Mouse (Mus musculus) stomach, postnatal 0 days (tissue): ENCODE measurements at regions not wholly inside any gene's neighbourhood (a gene's known extent, or its start where the extent isn't known, plus 50 kb on each side); places are given as distances from the start of the nearest gene placed in this dataset.

ENCODE experiments used
- ATAC-seq: fragments of 200-750 bp; cut with Nextera tagmentation; 2 replicates; pipeline ENCODE4 v1.8.0; 2017; ENCODE audit not compliant: low FRiP score, low TSS enrichment
- DNase-seq: peaks from one replicate; pipeline ENCODE4 v3.0.0-alpha.2; 2016; ENCODE audit warnings: low spot score
- H3K27ac ChIP-seq: fragments of 300-500 bp; sonication (generic); replicated peaks from 2 replicates; pipeline ENCODE4 v1.5.1; 2014; ENCODE audit warnings: mild to moderate bottlenecking, control low read depth
- H3K27me3 ChIP-seq: fragments of 300-500 bp; sonication (generic); 2 replicates; pipeline ENCODE4 v1.6.1; 2014; ENCODE audit warnings: low read length; ENCODE audit not compliant: control insufficient read depth, insufficient read depth
- H3K36me3 ChIP-seq: fragments of 300-500 bp; sonication (generic); 2 replicates; pipeline ENCODE4 v1.6.1; 2014; ENCODE audit warnings: low read length, mixed read lengths; ENCODE audit not compliant: control insufficient read depth, insufficient read depth
- H3K4me1 ChIP-seq: fragments of 300-500 bp; sonication (generic); replicated peaks from 2 replicates; pipeline ENCODE4 v1.6.1; 2014; ENCODE audit warnings: antibody characterized with exemption; ENCODE audit not compliant: control insufficient read depth, insufficient read depth
- H3K4me2 ChIP-seq: fragments of 300-500 bp; sonication (generic); replicated peaks from 2 replicates; pipeline ENCODE4 v1.6.1; 2014; ENCODE audit warnings: low read depth, mild to moderate bottlenecking, control low read depth, moderate library complexity
- H3K4me3 ChIP-seq: fragments of 300-500 bp; sonication (generic); 2 replicates; pipeline ENCODE4 v1.5.1; 2014; ENCODE audit warnings: low read depth, low read length, control low read depth
- H3K9ac ChIP-seq: fragments of 300-500 bp; sonication (generic); 2 replicates; pipeline ENCODE4 v1.6.1; 2014; ENCODE audit warnings: mild to moderate bottlenecking, low read length, control low read depth, mixed read lengths
- H3K9me3 ChIP-seq: fragments of 300-500 bp; sonication (generic); 2 replicates; pipeline ENCODE4 v1.6.1; 2016; ENCODE audit warnings: low read length; ENCODE audit not compliant: control insufficient read depth
- CTCF ChIP-seq: IDR thresholded peaks from 2 replicates; pipeline ENCODE4 v1.5.1; 2016; ENCODE audit warnings: antibody characterized with exemption, low read depth, mild to moderate bottlenecking, moderate library complexity
- EP300 ChIP-seq: optimal IDR thresholded peaks from 2 replicates; pipeline ENCODE3; 2016; ENCODE audit warnings: antibody characterized with exemption
- WGBS: fragments of 180-500 bp; shearing (Covaris S2); extraction: QIAGEN DNeasy Blood & Tissue Kit; methylation state at CpG from one replicate; pipeline ENCODE4 v1.1.7; 2014; 5-methylcytosine and 5-hydroxymethylcytosine counted together

- H3K4me2 ChIP-seq, result no peak overlapping the region
- ATAC-seq (no peak), DNase-seq (no peak)
- no peak overlapping the region for H3K4me3 ChIP-seq
- WGBS, result 87% methylated on average over 6 of the region's 6 CpGs
- no peaks in the 10 kb centered on the region for H3K9me3 ChIP-seq
- no peak overlapping the region for H3K9ac ChIP-seq
- TF ChIP-seq CTCF (no peak), EP300 (no peak)
- no peaks in the 10 kb centered on the region for H3K27me3 ChIP-seq
- no peaks in the 10 kb centered on the region for H3K36me3 ChIP-seq
- H3K27ac ChIP-seq, result no peak overlapping the region
- H3K4me1 ChIP-seq, result no peaks in the 10 kb centered on the region
Measured at GRCm38 (mm10) chr7:37215498-37215897, 517.6 kb downstream of the Tshz3 start.

GRCm38 (mm10) chr7:37220476-37220875 lies 522.6 kb downstream of the Tshz3 start:
- H3K27ac ChIP-seq, result no peak overlapping the region
- no peak for DNase-seq
- no peak overlapping the region for H3K4me3 ChIP-seq

GRCm38 (mm10) chr7:37226423-37226822 lies 528.5 kb downstream of the Tshz3 start:
- Histone ChIP-seq H3K4me1 (no peaks in the 10 kb centered on the region), H3K36me3 (no peaks in the 10 kb centered on the region), H3K4me2 (no peak overlapping the region), H3K27ac (no peak overlapping the region), H3K4me3 (no peak overlapping the region), H3K9me3 (no peaks in the 10 kb centered on the region), H3K27me3 (no peaks in the 10 kb centered on the region), H3K9ac (no peak overlapping the region)
- 67% methylated on average over 3 of the region's 3 CpGs for WGBS
- no peak for DNase-seq
- TF ChIP-seq CTCF (no peak), EP300 (no peak)
- no peak for ATAC-seq

More at GRCm38 (mm10) chr7:37220476-37220875, 522.6 kb downstream of the Tshz3 start:
- TF ChIP-seq EP300, result no peak
- TF ChIP-seq CTCF, result no peak
- no peaks in the 10 kb centered on the region for H3K36me3 ChIP-seq
- 92% methylated on average over 5 of the region's 5 CpGs for WGBS
- no peak overlapping the region for H3K9ac ChIP-seq
- H3K4me2 ChIP-seq, result no peak overlapping the region
- H3K9me3 ChIP-seq, result no peaks in the 10 kb centered on the region
- H3K27me3 ChIP-seq, result no peaks in the 10 kb centered on the region
- no peak for ATAC-seq
- no peaks in the 10 kb centered on the region for H3K4me1 ChIP-seq

- no peaks in the 10 kb centered on the region for H3K4me1 ChIP-seq
- H3K4me3 ChIP-seq, result no peak overlapping the region
- H3K27me3 ChIP-seq, result no peaks in the 10 kb centered on the region
- H3K27ac ChIP-seq, result no peak overlapping the region
- DNase-seq (no peak), ATAC-seq (no peak)
- no peaks in the 10 kb centered on the region for H3K36me3 ChIP-seq
- H3K4me2 ChIP-seq, result no peak overlapping the region
- TF ChIP-seq CTCF, result no peak
- TF ChIP-seq EP300, result no peak
- H3K9me3 ChIP-seq, result no peaks in the 10 kb centered on the region
- no peak overlapping the region for H3K9ac ChIP-seq
- 78% methylated on average over 6 of the region's 6 CpGs for WGBS
Measured at GRCm38 (mm10) chr7:37230641-37231347, 532.9 kb downstream of the Tshz3 start.

GRCm38 (mm10) chr7:37240832-37241231 lies 532.6 kb downstream of the Zfp536 start:
- Histone ChIP-seq H3K36me3 (no peaks in the 10 kb centered on the region), H3K4me1 (no peaks in the 10 kb centered on the region), H3K4me3 (no peak overlapping the region), H3K9me3 (no peaks in the 10 kb centered on the region), H3K9ac (no peak overlapping the region), H3K27ac (no peak overlapping the region), H3K4me2 (no peak overlapping the region), H3K27me3 (no peaks in the 10 kb centered on the region)
- no peak for TF ChIP-seq EP300
- TF ChIP-seq CTCF, result peak; percentile 19; the same call in 1 of the 2 replicates
- no peak for DNase-seq
- no peak for ATAC-seq
- 66% methylated on average over 6 of the region's 6 CpGs for WGBS

- Histone ChIP-seq H3K4me1 (no peaks in the 10 kb centered on the region), H3K36me3 (no peaks in the 10 kb centered on the region)
- TF ChIP-seq CTCF (no peak), EP300 (no peak)
Measured at GRCm38 (mm10) chr7:37241781-37242180, 531.7 kb downstream of the Zfp536 start.

More at GRCm38 (mm10) chr7:37241781-37242180, 531.7 kb downstream of the Zfp536 start:
- ATAC-seq, result no peak
- no peak overlapping the region for H3K4me2 ChIP-seq
- no peak overlapping the region for H3K4me3 ChIP-seq
- no peaks in the 10 kb centered on the region for H3K9me3 ChIP-seq
- 58% methylated on average over 7 of the region's 7 CpGs for WGBS
- DNase-seq, result no peak
- no peaks in the 10 kb centered on the region for H3K27me3 ChIP-seq
- H3K9ac ChIP-seq, result no peak overlapping the region
- no peak overlapping the region for H3K27ac ChIP-seq
